Mouse (Mus musculus): Measurements from ENCODE around the gene Spock1.
A peak's percentile ranks its signal among the peaks of the same experiment; 100 is the strongest.

Gene Spock1

DNA sequence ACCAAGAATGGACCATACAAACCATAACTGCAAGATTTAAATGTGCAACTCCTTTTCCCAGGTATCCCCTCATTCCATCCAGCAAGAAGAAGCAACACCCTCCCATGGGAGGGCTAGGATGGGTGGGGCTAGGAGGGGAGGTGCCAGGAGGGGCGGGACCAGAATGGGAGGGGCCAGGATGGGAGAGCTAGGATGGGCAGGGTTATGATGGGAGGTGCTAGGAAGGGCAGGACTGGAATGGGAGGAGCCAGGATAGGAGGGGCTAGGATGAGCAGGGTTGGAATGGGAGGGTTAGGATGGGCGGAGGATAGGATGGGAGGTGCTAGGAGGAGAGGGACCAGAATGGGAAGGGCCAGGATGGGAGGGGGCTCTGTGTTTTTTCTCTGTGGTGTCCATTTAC lies 175.9 kb downstream of the Spock1 start:
- no peak for DNase-seq (ENCODE audit: low spot score in 2 of 2)

GRCm38 (mm10) chr13:57727716-57728115 lies 180.4 kb downstream of the Spock1 start:
- DNase-seq (ENCODE audit: low spot score in 2 of 2): no peak

DNA sequence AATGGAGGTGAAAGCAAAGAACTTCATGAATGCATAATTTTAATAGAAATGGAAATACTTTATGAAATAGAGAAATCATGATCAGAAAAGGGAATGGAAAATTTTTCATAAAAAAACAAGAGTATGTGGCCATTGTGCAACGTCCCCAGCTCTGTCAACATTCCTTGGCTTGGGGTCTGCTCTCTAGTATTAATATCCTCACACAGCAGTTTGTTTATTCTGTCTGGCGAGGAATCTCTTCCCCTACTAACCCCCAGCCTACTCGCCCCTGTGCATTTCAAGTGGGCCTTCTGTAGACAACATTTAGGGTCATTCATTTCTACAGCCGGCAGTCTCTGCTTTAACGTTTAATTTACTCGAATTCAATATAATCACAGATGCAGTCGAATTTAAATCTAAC lies 181.5 kb downstream of the Spock1 start:
- DNase-seq (ENCODE audit: low spot score in 2 of 2): no peak

DNA sequence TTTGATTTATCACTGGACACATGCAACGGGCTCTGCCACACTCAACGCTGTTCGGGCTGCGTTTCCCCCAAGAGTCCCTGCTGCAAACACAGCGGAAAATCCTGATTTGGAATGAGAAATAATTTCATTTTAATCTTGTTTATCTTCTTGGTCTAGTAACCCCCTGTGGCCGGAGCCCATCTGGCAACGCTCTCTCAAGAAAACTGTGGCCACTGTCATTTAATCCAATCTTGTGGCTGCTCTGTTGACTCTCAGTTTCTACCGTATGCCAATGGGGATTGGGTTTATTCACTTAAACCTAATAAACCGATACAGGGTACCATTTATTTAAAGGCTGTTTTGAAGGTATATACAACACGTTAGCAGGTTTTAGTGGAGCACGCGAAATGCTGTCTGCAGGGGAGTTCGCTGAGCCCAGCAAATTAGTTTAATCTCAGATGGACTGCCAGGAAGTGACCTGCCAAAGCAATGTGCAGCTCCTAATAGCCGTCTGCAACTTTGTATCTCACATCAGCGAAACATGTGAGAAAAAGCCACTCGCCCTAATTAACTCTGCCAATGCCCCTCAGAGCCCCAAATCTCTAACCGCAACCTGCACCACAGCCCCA lies 185.7 kb downstream of the Spock1 start:
- DNase-seq (ENCODE audit: low spot score in 2 of 2): no peak

DNA sequence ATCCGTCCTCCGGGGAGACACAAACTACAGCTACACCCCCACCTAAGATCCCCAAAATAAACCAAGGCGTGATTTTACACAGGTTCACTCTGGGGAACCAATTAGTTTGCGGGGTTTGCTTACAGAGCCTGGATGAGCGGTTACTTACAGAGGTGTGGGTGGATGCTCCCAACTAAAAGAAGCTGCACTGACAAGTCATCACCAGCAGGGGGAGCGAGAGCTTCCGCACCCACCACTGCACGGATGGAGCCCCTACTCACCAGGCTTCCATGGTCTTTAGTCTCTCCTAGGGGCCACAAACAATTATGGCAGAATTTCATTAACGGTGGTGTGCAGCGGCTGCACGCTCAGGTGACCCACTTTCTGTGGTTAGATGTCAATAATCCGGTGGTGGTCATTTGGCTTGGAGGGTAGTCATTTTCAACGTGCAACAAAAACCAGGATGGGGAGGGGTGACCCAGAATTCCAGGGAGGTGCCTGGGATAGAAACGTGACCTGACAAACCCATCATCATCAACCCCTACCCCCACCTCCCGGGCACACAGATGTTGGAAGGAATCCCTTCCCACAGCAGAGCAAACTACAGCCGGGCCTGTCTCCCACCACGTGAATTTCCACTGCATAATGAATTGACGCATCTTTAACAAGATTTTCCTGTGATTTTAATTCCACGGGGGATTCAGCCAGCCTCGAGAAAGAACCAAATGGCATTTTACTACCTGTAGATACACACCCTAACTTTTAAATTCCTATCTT lies 186.4 kb downstream of the Spock1 start:
- DNase-seq (ENCODE audit: low spot score in 2 of 2): peak in 1 of 2 experiments; percentile 35

GRCm38 (mm10) chr13:57718087-57718486 lies 190.0 kb downstream of the Spock1 start:
- DNase-seq (ENCODE audit: low spot score in 2 of 2): no peak

GRCm38 (mm10) chr13:57712910-57713309 lies 195.2 kb downstream of the Spock1 start:
- DNase-seq (ENCODE audit: low spot score in 2 of 2): no peak

DNA sequence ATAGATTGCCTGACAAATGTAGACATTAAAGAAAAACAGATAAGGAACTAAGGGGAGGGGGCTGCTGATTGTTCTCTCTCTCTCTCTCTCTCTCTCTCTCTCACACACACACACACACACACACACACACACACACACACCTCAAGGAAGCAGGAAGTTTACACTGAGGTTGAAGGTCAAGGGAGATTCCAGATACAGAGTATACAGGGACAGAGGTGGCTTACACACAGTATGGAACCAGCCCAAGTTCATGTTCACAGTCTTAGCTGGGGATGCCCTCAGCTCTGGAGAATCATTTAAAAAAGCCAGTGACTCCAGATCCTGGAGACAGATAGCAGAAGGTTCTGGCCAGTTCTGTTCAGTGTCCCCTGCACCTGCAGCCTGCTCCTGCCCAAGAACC lies 199.7 kb downstream of the Spock1 start:
- DNase-seq (ENCODE audit: low spot score in 2 of 2): no peak

GRCm38 (mm10) chr13:57702966-57703365 lies 205.2 kb downstream of the Spock1 start:
- no peak for DNase-seq (ENCODE audit: low spot score in 2 of 2)

- no peak for DNase-seq (ENCODE audit: low spot score in 2 of 2)
Observed at GRCm38 (mm10) chr13:57696685-57697084, 211.4 kb downstream of the Spock1 start.

GRCm38 (mm10) chr13:57688926-57689325 lies 219.2 kb downstream of the Spock1 start:
- DNase-seq (ENCODE audit: low spot score in 2 of 2): peak in 1 of 2 experiments; percentile 26

- DNase-seq (ENCODE audit: low spot score in 2 of 2): peak; percentile 16 to 46
Observed at GRCm38 (mm10) chr13:57686437-57686836, 221.7 kb downstream of the Spock1 start.

DNA sequence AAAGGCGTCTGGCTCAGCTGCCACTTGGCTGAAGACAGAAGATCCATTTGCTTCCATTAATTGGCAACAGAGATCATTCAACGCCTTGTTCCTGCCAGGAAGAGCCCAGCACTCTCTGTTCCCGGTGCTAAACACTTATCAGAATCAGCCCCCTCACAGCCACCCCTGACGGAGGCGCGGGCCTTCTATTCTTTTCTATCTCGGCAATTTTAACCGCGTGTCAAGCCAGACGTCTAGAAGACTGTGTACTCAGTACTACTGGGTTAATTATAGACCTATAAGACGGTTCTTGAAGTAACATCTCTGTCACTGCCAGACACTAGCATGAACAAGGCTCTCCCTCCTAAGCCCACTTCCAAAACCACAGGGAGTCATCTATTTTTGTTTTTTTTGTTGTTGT lies 222.9 kb downstream of the Spock1 start:
- DNase-seq (ENCODE audit: low spot score in 2 of 2): peak; percentile 18 to 31

DNA sequence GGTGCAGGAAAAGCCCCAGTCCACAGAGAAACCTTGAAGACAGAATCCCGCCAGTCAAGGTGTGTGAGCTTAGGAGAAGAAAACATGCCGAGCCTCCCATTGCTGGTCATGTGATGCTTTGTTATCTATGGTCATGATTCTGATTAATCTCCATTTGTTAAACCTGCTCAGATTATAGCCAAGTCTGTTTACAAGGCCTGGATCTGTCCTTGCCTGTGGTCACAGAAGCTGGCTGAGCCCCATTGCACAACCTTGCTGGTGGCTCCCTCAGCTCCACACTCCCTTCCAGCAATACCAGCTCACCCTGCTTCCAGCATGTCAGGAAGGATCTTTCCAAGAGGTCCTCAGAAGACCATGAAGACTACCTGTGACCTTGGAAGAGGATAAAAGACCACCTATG lies 228.5 kb downstream of the Spock1 start:
- no peak for DNase-seq (ENCODE audit: low spot score in 2 of 2)

- no peak for DNase-seq (ENCODE audit: low spot score in 2 of 2)
Observed at GRCm38 (mm10) chr13:57676820-57677219, 231.3 kb downstream of the Spock1 start.

DNA sequence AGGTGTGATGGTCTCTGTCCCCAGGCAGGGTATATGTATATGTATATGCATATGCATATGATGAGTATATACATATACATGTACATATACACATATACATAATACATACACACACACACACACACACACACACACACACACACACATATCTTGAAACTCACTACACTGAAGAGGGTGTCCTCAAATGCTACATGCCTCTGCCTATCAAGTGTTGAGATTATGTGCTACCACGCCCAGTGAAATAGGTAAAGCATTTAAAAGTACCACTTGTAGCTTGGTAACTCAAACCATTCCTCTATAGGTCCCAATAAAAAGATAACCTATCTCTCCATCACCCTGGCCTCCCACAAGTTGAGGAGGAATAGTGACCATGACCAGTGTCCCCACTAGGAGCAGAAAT lies 234.7 kb downstream of the Spock1 start:
- DNase-seq (ENCODE audit: low spot score in 2 of 2): no peak

DNA sequence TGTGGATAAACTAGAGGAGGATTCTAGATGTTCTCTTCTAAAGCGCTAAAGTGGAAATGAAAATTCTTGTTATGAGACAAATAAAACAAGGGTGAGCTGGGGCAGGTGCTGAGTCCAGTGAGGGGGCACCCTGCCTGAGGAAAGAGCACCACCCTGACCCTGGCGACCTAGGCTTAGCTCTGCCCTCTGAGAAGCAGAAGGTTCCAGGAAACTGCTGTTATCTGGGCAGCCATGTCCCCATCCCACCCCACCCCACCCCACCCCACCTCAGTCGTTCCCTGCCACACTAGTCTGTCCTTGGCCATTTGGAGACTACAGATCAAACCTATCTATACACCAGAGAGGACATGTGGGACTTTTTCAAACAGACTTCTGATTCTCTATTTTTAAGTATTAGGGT lies 235.4 kb downstream of the Spock1 start:
- no peak for DNase-seq (ENCODE audit: low spot score in 2 of 2)

DNA sequence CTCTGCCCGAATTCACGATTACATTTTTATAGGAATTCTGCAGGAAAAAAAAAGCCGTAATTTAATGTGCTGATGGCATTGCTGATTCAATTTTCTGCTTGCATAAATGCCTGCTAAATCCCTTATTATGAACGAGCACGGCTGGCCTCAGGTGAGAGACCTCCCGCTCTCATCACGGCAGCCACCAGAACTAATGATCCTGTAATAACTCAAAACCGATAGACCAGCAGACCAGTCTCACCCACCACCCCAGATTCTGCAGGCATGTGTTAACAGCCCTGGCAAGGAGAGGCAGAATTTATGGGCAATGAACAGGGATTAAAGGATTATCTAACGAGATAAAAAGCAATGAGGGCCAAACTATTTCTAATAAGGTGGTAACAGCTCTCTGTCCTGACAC lies 236.2 kb downstream of the Spock1 start:
- no peak for DNase-seq (ENCODE audit: low spot score in 2 of 2)

DNA sequence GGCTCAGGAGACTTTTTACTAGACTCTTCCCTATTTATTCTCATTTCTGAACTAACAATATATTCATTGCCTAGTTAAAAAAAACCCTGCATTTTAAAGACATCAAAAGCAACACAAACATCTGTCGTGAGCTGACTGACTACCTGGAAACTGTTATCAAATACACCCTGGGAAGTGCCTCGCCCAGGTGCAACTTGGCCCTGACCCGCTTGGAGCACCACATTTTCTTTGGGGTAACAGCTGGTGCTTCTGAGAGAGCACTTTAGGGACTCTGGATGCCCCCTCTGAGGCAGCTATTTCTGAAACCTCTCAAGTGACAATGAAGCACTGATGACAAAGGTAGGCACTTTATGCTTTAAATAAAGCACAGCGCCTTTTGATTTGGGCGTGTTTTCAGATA lies 236.8 kb downstream of the Spock1 start:
- DNase-seq (ENCODE audit: low spot score in 2 of 2): no peak

DNA sequence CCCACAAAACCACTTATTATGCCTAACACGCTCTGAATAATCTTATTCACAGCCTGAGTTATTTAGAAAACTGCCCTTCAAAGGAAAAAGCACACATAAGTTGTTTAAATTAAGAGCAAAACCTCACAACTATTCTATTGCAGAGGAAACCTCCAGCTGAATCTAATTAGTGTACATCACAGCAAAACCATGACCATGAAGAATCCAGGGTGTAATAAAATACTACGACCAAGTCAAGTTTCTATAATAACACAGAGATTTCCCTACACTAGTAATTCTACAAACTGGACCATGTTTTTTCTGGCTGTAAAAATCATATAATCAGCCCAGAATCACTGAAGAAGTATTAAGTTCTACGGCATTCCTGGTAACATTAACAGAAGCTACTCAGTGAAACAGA lies 240.5 kb downstream of the Spock1 start:
- DNase-seq (ENCODE audit: low spot score in 2 of 2): no peak

- DNase-seq (ENCODE audit: low spot score in 2 of 2): no peak
Observed at GRCm38 (mm10) chr13:57666173-57666842, 241.8 kb downstream of the Spock1 start.

GRCm38 (mm10) chr13:57662554-57662953 lies 245.6 kb downstream of the Spock1 start:
- DNase-seq (ENCODE audit: low spot score in 2 of 2): no peak

- no peak for DNase-seq (ENCODE audit: low spot score in 2 of 2)
Observed at GRCm38 (mm10) chr13:57660523-57660922, 247.6 kb downstream of the Spock1 start.

Measured in left cerebral cortex, adult 9 months (tissue).